Mouse (Mus musculus): ENCODE results near the gene Med20.

Gene Med20

DNA sequence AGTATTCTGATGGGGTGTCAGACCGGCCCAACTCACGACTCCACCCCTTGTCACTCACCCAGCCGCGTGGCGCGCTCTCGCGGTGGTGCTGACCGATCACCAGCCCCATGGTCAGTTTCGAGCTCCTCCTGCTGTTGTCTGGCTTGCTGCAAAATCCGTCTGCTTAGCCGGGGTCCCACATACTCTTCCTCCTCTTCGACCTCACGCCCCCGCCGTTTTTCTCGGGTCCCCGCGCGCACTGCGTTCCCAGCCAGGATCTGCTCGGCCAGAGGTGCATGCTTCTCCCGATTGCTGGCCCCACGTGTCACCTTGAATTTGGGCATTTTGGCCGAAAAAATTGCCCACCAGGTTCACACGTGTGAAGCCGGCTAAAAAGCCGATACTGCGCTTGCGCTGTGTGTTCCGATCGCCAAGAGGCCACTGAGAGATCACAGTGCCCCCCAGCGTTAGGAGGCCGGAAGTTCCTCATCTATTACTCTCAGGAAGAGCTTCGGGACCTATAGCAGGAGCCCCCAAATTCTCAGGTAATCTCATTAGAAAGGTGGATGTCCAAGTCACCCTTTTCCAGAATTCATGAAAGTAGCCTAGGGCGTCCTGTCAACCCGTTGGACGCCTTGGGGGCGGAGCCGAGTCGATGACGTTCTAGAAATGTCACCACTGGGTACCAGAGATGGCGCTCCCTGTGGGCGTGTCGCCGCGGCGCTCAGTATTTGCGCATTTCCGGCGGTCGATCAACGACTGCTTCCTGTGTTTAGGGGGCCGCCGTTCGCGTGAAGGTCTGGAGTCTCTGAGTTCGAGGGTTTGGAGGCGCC, at the start of gene Med20, which contains the start of the genes Bysl and Gm20517:
Gene Med20 (plus strand): TSS at position 734 of the 812 bp plus-strand sequence.
Gene Bysl (minus strand): TSS at position 644 of the 812 bp plus-strand sequence.
Gene Gm20517 (plus strand): TSS at position 741 of the 812 bp plus-strand sequence.
- in situ Hi-C loops (cut with MboI, MseI): no loop called here

- in situ Hi-C loops (cut with MboI, MseI): no loop called here
Measured at GRCm38 (mm10) chr17:47562875-47563274, 48.5 kb upstream of the Med20 start.

DNA sequence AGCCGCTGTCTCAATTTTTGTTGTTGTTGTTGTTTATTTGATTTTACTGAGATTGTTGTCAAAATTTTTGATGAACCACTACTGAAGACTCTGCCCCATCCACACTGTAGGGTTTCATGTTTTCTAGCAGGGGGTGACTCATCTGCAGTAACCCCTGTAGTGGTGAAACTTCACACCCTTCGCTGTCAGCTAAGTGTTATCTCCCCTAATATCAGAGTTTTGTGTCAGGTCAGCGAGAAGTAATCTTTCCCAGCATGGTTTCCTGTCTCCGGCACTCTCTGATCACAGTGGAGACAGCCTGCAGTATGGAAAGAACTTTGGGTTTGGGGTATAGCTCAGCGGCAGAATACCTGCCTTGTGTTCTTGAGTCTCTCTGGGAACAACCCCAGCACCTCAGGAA, 46.8 kb upstream of the Med20 start:
- in situ Hi-C loops (cut with MboI, MseI): no loop called here

GRCm38 (mm10) chr17:47566133-47566532, 45.2 kb upstream of the Med20 start:
- in situ Hi-C loops (cut with MboI, MseI): no loop called here

DNA sequence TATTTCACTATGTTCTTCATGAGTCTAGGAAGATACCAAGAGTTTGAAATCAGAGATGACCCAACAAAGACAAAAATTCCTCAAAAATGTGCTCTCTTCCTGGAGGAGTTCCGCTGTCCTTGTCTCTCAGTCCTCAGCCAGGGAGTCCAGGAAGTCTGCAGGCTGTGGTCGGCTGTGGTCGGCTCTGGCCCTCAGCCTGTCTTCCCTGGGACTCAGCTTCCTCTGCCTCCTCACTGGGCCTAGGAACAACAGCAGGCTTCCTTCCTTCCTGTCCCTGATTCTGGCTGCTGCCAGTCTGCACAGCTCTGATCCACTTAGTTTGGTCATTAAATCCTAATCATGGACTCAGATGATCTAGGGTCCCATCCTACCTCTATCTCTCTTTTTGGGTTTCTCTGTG, 44.1 kb upstream of the Med20 start:
- in situ Hi-C loops (cut with MboI, MseI): no loop called here

DNA sequence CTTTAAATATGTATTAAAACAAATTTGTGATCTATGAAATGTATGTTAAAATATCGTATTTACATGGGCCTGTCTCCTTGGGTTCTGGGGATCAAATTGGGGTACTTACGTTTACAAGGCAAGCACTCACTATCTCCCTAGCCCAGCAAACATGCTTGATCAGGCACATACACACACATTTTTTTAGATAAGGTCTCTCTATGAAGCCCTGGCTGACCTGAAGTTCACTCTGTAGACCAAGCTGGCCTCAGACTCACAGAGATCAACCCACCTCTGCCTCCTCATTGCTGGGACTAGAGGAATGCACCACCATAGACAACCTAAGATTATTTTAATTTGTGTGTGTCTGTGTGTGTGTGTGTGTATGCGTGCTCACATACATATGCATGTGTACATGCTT, 43.0 kb upstream of the Med20 start:
- in situ Hi-C loops (cut with MboI, MseI): no loop called here

DNA sequence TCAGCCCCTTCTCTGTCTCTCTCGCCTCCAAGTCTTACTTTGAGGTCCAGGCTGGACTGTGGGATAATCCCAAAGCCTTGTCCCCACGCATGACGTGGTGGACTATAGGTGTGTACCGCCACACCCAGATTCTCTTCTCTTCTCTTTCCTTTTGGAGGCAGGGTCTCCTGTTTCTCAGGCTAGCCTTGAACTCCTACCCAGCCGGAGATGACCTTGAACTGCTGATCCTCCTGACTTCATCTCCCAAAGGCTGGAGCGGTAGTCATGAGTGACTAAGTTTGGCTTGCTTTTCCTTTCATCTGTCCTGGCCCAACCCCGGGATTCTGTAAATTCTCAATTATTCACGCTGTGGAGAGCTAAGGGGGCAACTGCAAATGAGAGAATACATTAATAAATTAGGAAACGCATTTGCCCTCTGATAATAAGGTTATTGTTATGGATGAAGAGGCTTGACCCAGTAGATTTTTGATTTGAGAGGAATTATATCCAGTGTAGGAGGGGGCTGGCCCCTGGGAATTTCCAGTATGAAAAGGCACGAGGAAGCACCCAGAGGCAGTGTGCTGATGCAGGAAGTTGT, 42.3 kb upstream of the Med20 start:
- in situ Hi-C loops (cut with MboI, MseI): no loop called here

GRCm38 (mm10) chr17:47571621-47572020, 39.8 kb upstream of the Med20 start:
- in situ Hi-C loops (cut with MboI, MseI): no loop called here

DNA sequence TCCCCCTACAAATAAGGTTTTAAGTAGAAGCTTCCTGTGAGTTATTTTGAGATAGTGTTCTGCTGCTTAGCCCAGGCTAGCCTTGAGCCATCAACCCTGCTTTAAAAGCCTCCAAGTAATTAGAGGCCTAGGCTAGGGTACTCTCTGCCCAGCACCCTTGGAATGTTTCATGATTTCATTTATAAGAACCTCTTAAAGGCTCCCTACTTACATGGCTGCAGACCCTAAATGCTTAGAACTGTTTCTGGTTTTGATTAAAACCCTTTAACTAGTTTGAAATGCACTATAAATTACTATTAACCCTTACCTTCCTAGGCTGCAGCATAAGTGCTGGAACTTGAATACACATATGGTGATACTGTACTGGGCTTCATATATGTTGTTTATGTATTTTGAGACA, 38.9 kb upstream of the Med20 start:
- in situ Hi-C loops (cut with MboI, MseI): no loop called here

GRCm38 (mm10) chr17:47574028-47574427, 37.4 kb upstream of the Med20 start:
- in situ Hi-C loops (cut with MboI, MseI): no loop called here

- in situ Hi-C loops (cut with MboI, MseI): no loop called here
Measured at GRCm38 (mm10) chr17:47574830-47575229, 36.6 kb upstream of the Med20 start.

GRCm38 (mm10) chr17:47578655-47579054, 32.7 kb upstream of the Med20 start:
- in situ Hi-C loops (cut with MboI, MseI): no loop called here

DNA sequence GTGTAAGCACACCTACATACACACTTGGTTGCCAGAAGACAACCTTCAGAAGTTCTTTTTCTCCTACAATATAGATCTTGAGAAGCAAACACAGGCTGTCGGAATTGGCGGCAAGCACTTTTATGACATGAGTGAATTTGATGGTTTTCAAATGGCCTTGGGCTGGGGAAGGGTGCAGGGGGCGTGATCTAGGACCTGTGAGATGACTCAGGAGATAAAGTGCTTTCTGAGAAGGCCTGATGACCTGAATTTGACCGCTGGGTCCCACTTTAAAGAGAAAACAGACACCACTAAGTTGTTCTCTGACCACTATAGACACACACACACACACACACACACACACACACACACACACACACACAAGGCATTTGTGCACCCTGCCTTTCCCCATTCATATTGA, 30.4 kb upstream of the Med20 start:
- in situ Hi-C loops (cut with MboI, MseI): no loop called here

DNA sequence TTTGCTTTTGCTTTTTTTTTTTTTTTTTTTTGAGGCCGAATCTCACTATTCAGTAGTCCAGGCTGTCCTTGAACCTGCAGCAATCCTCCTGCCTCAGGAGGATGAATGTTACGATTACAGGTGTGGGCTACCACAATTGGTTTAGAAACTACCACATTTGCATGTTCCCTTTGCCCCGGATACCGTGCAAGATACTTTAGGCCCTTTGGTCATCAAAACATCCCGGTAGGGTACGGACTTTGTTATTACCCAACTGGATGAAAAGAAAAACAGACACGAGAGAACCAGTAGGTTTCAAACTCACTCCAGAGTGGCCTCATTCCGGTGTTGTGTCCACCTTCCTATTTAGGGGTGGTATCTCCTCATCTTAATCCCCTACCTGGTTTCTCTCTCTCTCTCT, 22.9 kb upstream of the Med20 start:
- in situ Hi-C loops (cut with MboI, MseI): no loop called here

DNA sequence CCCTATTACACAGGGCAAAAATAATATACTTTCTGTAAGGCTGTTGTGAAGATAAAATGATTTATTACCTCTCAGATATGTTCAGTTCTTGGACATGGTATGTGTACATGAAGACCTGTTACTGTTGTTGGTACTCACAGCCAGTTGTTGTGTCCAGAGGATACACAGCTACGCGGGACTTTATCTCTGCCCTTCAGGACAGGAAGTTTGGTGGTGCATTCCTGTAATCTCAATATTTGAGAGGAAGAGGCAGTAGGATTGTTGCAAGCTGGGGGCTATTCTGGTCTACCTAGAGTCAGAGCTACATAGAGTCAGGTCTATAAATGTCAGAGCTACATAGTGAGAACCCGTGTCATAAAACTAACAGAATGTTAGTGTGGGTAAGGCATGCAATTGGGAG, 20.3 kb upstream of the Med20 start:
- in situ Hi-C loops (cut with MboI, MseI): no loop called here

GRCm38 (mm10) chr17:47593215-47593853, 18.0 kb upstream of the Med20 start:
- in situ Hi-C loops (cut with MboI, MseI): no loop called here

DNA sequence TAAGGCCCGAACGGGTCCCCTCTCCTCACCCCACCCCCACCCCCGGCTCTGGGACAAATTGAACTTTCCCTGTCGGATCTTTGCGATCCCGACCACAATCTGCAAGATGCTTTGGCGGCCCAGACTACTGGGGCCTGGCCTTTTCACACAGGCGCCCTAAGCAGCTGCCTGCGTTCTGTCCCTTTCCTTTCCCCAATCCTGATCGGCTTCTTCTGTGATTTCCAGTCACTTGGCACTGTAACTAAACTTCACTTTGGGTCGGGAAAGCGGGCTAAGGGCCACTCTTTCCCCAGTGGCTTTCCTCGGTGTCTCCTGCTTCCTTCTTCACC, 17.6 kb upstream of the Med20 start:
- in situ Hi-C loops (cut with MboI, MseI): no loop called here

GRCm38 (mm10) chr17:47594183-47594968, 17.0 kb upstream of the Med20 start:
- in situ Hi-C loops (cut with MboI, MseI): no loop called here

GRCm38 (mm10) chr17:47594969-47595247, 16.5 kb upstream of the Med20 start:
- in situ Hi-C loops (cut with MboI, MseI): loop anchor here (5.0 kb wide), 1 partner anchor 83 kb away; no protein-coding TSS in a partner anchor

DNA sequence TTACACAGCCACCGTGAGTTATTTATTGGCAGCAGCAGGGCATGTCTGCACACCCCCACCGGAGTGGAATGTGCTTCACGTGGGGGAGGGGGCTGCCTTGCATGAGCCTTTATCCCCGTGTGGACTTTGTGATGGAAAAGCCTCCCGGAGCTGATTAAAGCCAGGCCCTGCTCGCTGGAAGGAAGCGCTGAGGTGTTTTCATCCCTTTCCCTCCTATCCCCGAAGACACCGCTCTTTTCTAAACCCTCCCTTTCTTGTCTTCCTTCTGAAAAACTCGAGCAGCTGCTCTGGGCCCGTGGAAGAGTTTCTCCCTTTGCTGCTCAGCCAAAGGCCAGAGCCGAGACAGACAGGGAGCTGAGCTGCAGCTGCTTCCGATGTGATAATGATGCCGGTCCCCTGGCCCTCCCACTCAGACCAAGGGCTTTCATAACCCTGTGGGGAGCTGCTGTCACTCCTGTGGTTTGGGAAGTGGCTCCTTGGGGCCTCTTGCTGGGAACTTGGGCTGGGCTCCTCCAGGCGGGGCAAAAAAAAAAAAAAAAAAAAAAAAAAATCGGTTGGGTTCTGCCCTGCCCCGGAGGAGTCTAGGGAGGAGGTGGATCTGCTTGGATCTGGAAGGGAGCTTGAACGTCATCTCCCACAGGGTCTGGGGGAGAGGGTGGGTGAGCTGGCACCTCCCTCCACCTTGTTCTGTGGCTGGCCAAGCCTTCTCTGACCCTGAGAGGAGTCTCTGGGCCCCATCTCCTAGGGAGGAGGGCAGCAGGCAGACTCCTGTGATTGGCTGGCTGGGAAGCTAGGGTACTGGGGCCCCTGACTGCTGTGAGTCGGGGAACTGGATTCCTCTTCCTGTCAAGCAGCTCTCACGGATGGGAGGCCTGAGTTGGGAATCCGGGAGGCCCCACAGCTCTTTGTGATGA, 15.9 kb upstream of the Med20 start:
- in situ Hi-C loops (cut with MboI, MseI): loop anchor here (5.0 kb wide), 1 partner anchor 83 kb away; no protein-coding TSS in a partner anchor

Measured in T-helper 1 cell (primary cell).